Mouse (Mus musculus): Measurements from ENCODE around the gene Ino80e.

DNA sequence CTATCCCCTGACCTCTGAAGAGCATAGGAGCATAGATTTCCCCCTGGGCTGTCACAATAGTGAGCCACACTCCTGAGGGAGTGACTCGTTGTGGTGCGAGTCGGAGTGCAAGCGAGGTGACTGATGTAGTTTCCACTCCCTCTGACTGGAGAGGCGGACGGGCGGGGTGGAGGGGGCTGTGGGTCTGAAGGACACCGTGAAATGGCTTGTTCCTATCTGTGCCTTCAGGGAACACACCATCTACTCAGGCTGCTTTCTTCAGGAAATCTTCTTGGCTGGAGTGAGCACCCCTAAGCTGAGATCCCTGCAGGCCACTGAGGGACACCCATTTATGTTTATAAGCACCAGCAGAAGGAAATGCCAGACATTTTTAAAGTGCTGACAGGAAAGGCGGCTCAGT lies 39.4 kb downstream of the Ino80e start:
- no peak for TF ChIP-seq CEBPB (IDR thresholded peaks at IDR 0.05; ENCODE audit: low read depth)
- TF ChIP-seq CTCF (IDR thresholded peaks at IDR 0.05; ENCODE audit: control insufficient read depth, insufficient read depth, insufficient read length): no peak
- no peak for TF ChIP-seq USF1 (IDR thresholded peaks at IDR 0.05; ENCODE audit: low read depth)
- TF ChIP-seq MAX (IDR thresholded peaks at IDR 0.05): no peak
- TF ChIP-seq MYOD1 (IDR thresholded peaks at IDR 0.05; ENCODE audit: control insufficient read depth, insufficient read length, low read depth): no peak
- no peak for TF ChIP-seq MYOG (IDR thresholded peaks at IDR 0.05; ENCODE audit: control insufficient read depth, extremely low read depth, insufficient read length)
- no peak for TF ChIP-seq FOSL1 (IDR thresholded peaks at IDR 0.05; ENCODE audit: insufficient read depth, low read length, poor library complexity, severe bottlenecking)

Data from C2C12 (cell line).